Mouse (Mus musculus) embryonic facial prominence, embryonic 15.5 days (tissue): ENCODE data around the gene Man1c1. TPM values are rescaled to one million over a fixed set of nuclear protein-coding genes. Genes with fewer than 3 reads are reported as not detected.
A peak's percentile ranks its signal among the peaks of the same experiment; 100 is the strongest.

Experiments used
- ATAC-seq: fragments of 200-750 bp; cut with Nextera tagmentation; 2 replicates; pipeline ENCODE4 v1.8.0; 2017; ENCODE audit warnings: low read depth, moderate TSS enrichment; ENCODE audit not compliant: insufficient number of reproducible peaks, low FRiP score, low TSS enrichment
- H3K27ac ChIP-seq: fragments of 300-500 bp; sonication (generic); replicated peaks from 2 replicates; pipeline ENCODE4 v1.5.1; 2015; ENCODE audit warnings: mild to moderate bottlenecking, inconsistent platforms
- H3K27me3 ChIP-seq: fragments of 300-500 bp; sonication (generic); 2 replicates; pipeline ENCODE4 v1.6.1; 2015; ENCODE audit warnings: inconsistent platforms
- H3K36me3 ChIP-seq: fragments of 300-500 bp; sonication (generic); 2 replicates; pipeline ENCODE4 v1.6.1; 2015; ENCODE audit warnings: mild to moderate bottlenecking, inconsistent platforms
- H3K4me1 ChIP-seq: fragments of 300-500 bp; sonication (generic); 2 replicates; pipeline ENCODE4 v1.6.1; 2015; ENCODE audit warnings: inconsistent platforms
- H3K4me2 ChIP-seq: fragments of 300-500 bp; sonication (generic); replicated peaks from 2 replicates; pipeline ENCODE4 v1.6.1; 2015; ENCODE audit warnings: mild to moderate bottlenecking, inconsistent platforms
- H3K4me3 ChIP-seq: fragments of 300-500 bp; sonication (generic); replicated peaks from 2 replicates; pipeline ENCODE4 v1.5.1; 2015; ENCODE audit warnings: mild to moderate bottlenecking, inconsistent platforms
- H3K9ac ChIP-seq: fragments of 300-500 bp; sonication (generic); 2 replicates; pipeline ENCODE4 v1.6.1; 2015; ENCODE audit warnings: inconsistent platforms
- H3K9me3 ChIP-seq: fragments of 300-500 bp; sonication (generic); replicated peaks from 2 replicates; pipeline ENCODE4 v1.6.1; 2016; ENCODE audit warnings: inconsistent platforms
- WGBS: fragments of 180-500 bp; shearing (Covaris S2); methylation state at CpG from one replicate; pipeline ENCODE4 v1.1.7; 2015; 5-methylcytosine and 5-hydroxymethylcytosine counted together
- polyA plus RNA-seq: library from polyadenylated mRNA; unstranded; fragments of >200 nt; fragmentation: Nextera tagmentation; extraction: Ambion mirVana; gene quantifications from 2 replicates; pipeline ENCODE4 v1.2.1, GENCODE M21; 2015

Gene Man1c1
- polyA plus RNA-seq, 1 experiment from 2014 or later = 5.6 TPM

- WGBS = 85% methylated on average over 8 of the region's 8 CpGs
- no peak overlapping the region for H3K4me2 ChIP-seq
Measured at GRCm38 (mm10) chr4:134741949-134742348, 37.9 kb upstream of the Man1c1 start.

GRCm38 (mm10) chr4:134740186-134740585 lies 36.1 kb upstream of the Man1c1 start:
- no peak for ATAC-seq
- Histone ChIP-seq H3K4me2 (no peak overlapping the region), H3K9ac (no peak overlapping the region), H3K4me3 (no peak overlapping the region), H3K9me3 (no peaks in the 10 kb centered on the region), H3K4me1 (peaks cover 43% of the 10 kb centered on the region), H3K27ac (no peak overlapping the region), H3K27me3 (no peaks in the 10 kb centered on the region), H3K36me3 (0 out of 2 replicates have a peak, but pooled peaks cover 2% of the 10 kb centered on the region)
- 89% methylated on average over 4 of the region's 4 CpGs for WGBS

More at GRCm38 (mm10) chr4:134741949-134742348, 37.9 kb upstream of the Man1c1 start:
- Histone ChIP-seq H3K9me3 (no peaks in the 10 kb centered on the region), H3K27me3 (no peaks in the 10 kb centered on the region), H3K9ac (no peak overlapping the region), H3K27ac (no peak overlapping the region), H3K36me3 (peaks cover 18% of the 10 kb centered on the region), H3K4me3 (no peak overlapping the region), H3K4me1 (peaks cover 31% of the 10 kb centered on the region)
- no peak for ATAC-seq

- ATAC-seq = no peak
- Histone ChIP-seq H3K4me2 (no peak overlapping the region), H3K9me3 (no peaks in the 10 kb centered on the region), H3K36me3 (no peaks in the 10 kb centered on the region), H3K27ac (no peak overlapping the region), H3K4me3 (no peak overlapping the region), H3K4me1 (peaks cover 45% of the 10 kb centered on the region), H3K9ac (no peak overlapping the region), H3K27me3 (no peaks in the 10 kb centered on the region)
- 81% methylated on average over 3 of the region's 3 CpGs for WGBS
Measured at GRCm38 (mm10) chr4:134739530-134739929, 35.4 kb upstream of the Man1c1 start.

GRCm38 (mm10) chr4:134737365-134737910 lies 33.3 kb upstream of the Man1c1 start:
- Histone ChIP-seq H3K4me2 (no peak overlapping the region), H3K9me3 (no peaks in the 10 kb centered on the region), H3K36me3 (no peaks in the 10 kb centered on the region), H3K4me3 (no peak overlapping the region), H3K27ac (no peak overlapping the region), H3K27me3 (no peaks in the 10 kb centered on the region), H3K9ac (no peak overlapping the region), H3K4me1 (peaks cover 53% of the 10 kb centered on the region)
- WGBS = 47% methylated on average over 14 of the region's 14 CpGs
- no peak for ATAC-seq

GRCm38 (mm10) chr4:134736147-134736546 lies 32.1 kb upstream of the Man1c1 start:
- H3K9ac ChIP-seq = no peak overlapping the region
- ATAC-seq = no peak
- H3K9me3 ChIP-seq = no peaks in the 10 kb centered on the region
- no peak overlapping the region for H3K4me3 ChIP-seq
- H3K27me3 ChIP-seq = no peaks in the 10 kb centered on the region
- no peak overlapping the region for H3K4me2 ChIP-seq
- 16% methylated on average over 7 of the region's 7 CpGs for WGBS
- peaks cover 60% of the 10 kb centered on the region for H3K4me1 ChIP-seq
- H3K27ac ChIP-seq = peak overlapping the region; percentile 82
- H3K36me3 ChIP-seq = no peaks in the 10 kb centered on the region

GRCm38 (mm10) chr4:134734629-134735081 lies 30.6 kb upstream of the Man1c1 start:
- H3K9me3 ChIP-seq = no peaks in the 10 kb centered on the region
- peak overlapping the region; percentile 82 for H3K27ac ChIP-seq
- ATAC-seq = peak; percentile 26
- no peak overlapping the region for H3K9ac ChIP-seq
- WGBS = 30% methylated on average over 9 of the region's 9 CpGs
- H3K36me3 ChIP-seq = no peaks in the 10 kb centered on the region
- peaks cover 74% of the 10 kb centered on the region for H3K4me1 ChIP-seq
- H3K4me2 ChIP-seq = peak overlapping the region; percentile 26; the same call in 1 of the 2 replicates
- no peak overlapping the region for H3K4me3 ChIP-seq
- H3K27me3 ChIP-seq = no peaks in the 10 kb centered on the region

- Histone ChIP-seq H3K27ac (peak overlapping the region; percentile 82), H3K4me1 (peaks cover 78% of the 10 kb centered on the region), H3K27me3 (no peaks in the 10 kb centered on the region), H3K36me3 (no peaks in the 10 kb centered on the region), H3K4me3 (no peak overlapping the region), H3K9ac (no peak overlapping the region), H3K9me3 (no peaks in the 10 kb centered on the region), H3K4me2 (peak overlapping the region; percentile 26; the same call in 1 of the 2 replicates)
- WGBS = 8% methylated on average over 13 of the region's 13 CpGs
- peak; percentile 81 for ATAC-seq
Measured at GRCm38 (mm10) chr4:134734038-134734628, 30.0 kb upstream of the Man1c1 start.

- no peak overlapping the region for H3K4me3 ChIP-seq
- 37% methylated on average over 9 of the region's 9 CpGs for WGBS
- H3K36me3 ChIP-seq = no peaks in the 10 kb centered on the region
- H3K9me3 ChIP-seq = no peaks in the 10 kb centered on the region
- no peaks in the 10 kb centered on the region for H3K27me3 ChIP-seq
- H3K9ac ChIP-seq = no peak overlapping the region
- no peak overlapping the region for H3K4me2 ChIP-seq
- ATAC-seq = no peak
- peaks cover 78% of the 10 kb centered on the region for H3K4me1 ChIP-seq
- H3K27ac ChIP-seq = peak overlapping the region; percentile 82; the same call in 1 of the 2 replicates
Measured at GRCm38 (mm10) chr4:134733371-134733770, 29.3 kb upstream of the Man1c1 start.

GRCm38 (mm10) chr4:134730106-134730505 lies 26.0 kb upstream of the Man1c1 start:
- no peak for ATAC-seq
- Histone ChIP-seq H3K27ac (no peak overlapping the region), H3K9me3 (no peaks in the 10 kb centered on the region), H3K27me3 (no peaks in the 10 kb centered on the region), H3K4me1 (peaks cover 61% of the 10 kb centered on the region), H3K9ac (no peak overlapping the region), H3K4me3 (no peak overlapping the region), H3K36me3 (no peaks in the 10 kb centered on the region), H3K4me2 (no peak overlapping the region)
- WGBS = 7% methylated on average over 8 of the region's 8 CpGs

- Histone ChIP-seq H3K4me1 (peaks cover 25% of the 10 kb centered on the region), H3K27me3 (no peaks in the 10 kb centered on the region), H3K9ac (no peak overlapping the region), H3K27ac (no peak overlapping the region), H3K36me3 (no peaks in the 10 kb centered on the region), H3K9me3 (no peaks in the 10 kb centered on the region), H3K4me3 (no peak overlapping the region), H3K4me2 (no peak overlapping the region)
- ATAC-seq = no peak
- WGBS = 62% methylated on average over 13 of the region's 13 CpGs
Measured at GRCm38 (mm10) chr4:134725735-134726345, 21.8 kb upstream of the Man1c1 start.

GRCm38 (mm10) chr4:134724974-134725373 lies 20.9 kb upstream of the Man1c1 start:
- Histone ChIP-seq H3K4me1 (peaks cover 16% of the 10 kb centered on the region), H3K27ac (no peak overlapping the region), H3K36me3 (no peaks in the 10 kb centered on the region), H3K4me2 (no peak overlapping the region), H3K9me3 (no peaks in the 10 kb centered on the region), H3K27me3 (no peaks in the 10 kb centered on the region), H3K4me3 (no peak overlapping the region), H3K9ac (no peak overlapping the region)
- no peak for ATAC-seq
- WGBS = 47% methylated on average over 4 of the region's 4 CpGs
